Mouse (Mus musculus) cerebellum, adult 9-10 months (tissue): ENCODE results near the gene Gtf3c4.
A peak's percentile ranks its signal among the peaks of the same experiment; 100 is the strongest.

ENCODE experiments used
- DNase-seq: peaks from one replicate; pipeline ENCODE4 v3.0.0; 2022

Gtf3c4 gene

GRCm38 (mm10) chr2:28798390-28798789 lies 41.8 kb downstream of the Gtf3c4 start:
- DNase-seq, result no peak

- DNase-seq, result no peak
Measured at GRCm38 (mm10) chr2:28797490-28798106, 42.6 kb downstream of the Gtf3c4 start.

- no peak for DNase-seq
Measured at GRCm38 (mm10) chr2:28796298-28796697, 43.9 kb downstream of the Gtf3c4 start.

DNA sequence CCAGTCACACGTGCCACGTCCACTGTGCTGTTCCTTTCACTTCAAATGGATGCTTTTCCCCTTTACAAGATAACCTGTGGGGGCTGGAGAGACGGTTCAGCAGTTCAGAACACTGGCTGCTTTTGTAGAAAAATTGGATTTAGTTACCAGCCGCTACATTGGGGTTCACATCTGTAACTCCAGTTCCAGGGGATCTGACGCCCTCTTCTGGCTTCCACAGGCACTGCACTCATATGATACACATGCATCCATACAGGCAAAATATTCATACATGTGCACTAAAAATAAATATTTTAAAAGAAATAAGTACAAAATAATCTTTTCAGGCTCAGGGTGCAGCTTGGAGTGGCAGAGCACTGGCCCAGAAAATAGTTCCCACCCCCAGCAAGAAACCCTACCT lies 45.5 kb downstream of the Gtf3c4 start:
- DNase-seq, result no peak

DNA sequence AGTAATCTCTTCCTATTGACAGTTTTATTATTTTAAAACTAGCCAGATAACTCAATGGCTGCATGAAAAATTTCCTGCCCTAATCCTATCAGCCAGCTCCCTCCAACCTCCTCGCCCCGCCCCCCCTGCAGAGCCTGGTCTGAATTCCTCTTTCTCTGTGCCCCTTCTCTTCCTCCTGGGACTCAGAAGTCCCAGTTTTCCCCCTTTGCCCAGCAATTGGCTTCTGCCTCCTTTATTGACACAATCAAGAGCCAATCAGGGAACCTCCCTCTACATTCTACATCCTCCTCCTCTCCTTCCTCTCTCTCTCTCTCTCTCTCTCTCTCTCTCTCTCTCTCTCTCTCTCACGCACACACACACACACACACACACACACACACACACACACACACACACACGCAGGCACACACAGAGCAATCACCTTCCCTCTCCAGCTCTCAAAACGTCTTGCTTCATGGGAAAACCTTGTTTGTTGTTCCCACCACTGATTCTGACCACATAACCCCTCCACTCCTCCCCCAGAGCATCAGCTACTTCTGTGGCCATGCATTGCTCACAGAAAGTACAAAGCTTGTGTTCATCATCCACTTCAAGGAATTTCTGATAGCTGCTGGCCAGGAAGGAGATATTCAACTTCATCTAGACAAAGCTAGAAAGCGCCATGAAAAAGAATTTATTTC lies 47.1 kb downstream of the Gtf3c4 start:
- peak; percentile 29 for DNase-seq

GRCm38 (mm10) chr2:28787067-28787619 lies 53.0 kb downstream of the Gtf3c4 start:
- DNase-seq, result no peak

DNA sequence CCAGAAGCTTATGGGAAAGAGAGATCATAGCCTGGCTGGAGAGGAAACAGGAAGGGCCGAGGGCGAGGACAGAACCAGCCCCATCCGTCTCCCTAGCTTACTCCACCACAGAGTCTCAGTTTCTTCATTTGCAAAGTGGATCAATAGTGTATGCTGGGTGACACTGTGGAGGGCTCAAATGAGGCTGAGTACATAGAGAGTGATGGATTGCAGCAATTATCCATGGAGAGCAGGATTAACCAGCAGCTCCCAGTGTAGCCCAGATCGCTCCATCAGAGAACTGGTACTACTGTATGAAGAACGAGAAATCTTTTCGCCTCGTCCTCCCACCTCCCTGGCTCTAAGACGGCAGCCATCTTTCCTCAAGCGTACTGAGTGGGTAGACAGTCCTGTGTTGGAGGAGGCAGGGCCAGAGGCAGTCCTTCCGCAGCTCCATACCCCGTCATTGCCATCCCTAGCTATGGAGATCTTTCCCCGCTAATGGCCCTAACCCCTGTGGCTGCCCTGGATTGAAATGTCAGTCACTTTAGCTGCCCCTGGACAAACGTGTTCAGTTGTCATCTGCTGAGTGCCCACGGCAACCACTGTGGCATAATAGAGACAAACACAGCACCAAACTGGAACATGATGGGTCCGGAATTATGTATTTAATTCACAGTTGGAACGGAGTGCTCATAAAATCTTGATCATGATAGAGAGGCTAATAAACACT lies 53.6 kb downstream of the Gtf3c4 start:
- no peak for DNase-seq

- DNase-seq, result no peak
Measured at GRCm38 (mm10) chr2:28781310-28781709, 58.9 kb downstream of the Gtf3c4 start.

DNA sequence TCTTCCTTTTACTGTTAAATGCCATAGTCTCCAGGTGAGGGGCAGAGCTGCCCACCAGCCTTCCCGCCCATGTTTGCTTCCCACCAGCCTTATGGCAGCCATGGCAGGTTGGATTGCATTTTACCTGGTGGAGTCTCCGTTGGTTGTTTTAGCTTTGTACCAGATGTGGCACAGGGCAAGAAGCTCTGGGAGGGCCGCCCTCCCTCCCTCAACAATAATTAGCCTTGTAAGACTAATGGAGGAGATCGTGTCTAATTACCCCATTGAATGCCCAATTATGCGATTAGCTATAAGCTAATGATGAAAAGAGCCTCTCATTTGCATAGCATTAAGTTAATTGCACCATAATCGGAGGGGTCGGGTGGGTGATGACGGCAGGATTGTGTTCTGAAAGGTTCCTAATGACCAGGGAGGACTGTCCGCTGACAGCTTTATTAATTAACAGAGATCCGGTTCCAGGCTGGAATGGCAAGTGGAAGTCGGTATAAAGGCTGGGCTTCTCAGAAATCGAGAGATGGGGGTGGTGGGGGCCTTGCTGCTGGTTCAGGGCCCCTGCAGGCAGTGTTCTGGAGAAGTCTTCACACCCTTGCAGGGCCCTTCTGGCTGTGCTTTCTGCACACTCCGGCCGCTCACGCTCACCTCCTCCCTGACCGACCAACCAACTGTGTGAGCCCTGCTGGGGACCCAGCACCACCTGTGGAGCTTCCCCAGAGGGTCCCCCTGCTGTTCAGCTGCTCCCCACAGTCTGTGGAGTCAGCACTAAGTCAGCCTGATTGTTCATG lies 60.0 kb downstream of the Gtf3c4 start:
- DNase-seq, result no peak

DNA sequence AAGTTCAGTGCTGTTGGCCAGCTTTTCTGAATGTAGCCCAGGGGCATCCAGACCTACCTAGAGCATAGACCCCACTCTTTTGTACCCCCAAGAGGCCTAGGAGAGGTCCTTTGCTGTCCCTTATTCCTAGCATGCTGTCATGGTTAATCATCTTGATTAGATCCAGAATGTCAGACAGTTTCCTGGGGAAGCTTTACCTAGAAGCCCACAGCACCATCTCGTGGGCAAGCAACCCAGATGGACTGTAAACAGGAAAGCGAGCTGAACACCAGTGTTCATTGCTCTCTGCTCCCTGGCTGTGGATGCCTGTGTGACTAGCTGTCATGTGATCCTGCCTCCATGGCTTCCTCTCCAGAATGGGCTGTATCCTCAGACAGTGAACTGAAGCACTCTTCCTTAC lies 63.4 kb downstream of the Gtf3c4 start:
- no peak for DNase-seq

GRCm38 (mm10) chr2:28774073-28774472 lies 66.1 kb downstream of the Gtf3c4 start:
- no peak for DNase-seq
